Mouse (Mus musculus): ENCODE measurements around the gene Tab1.

Gene Tab1

GRCm38 (mm10) chr15:80163274-80163673, 30.3 kb downstream of the Tab1 start:
- DNase-seq (ENCODE audit: low spot score) = no peak

- no peak for DNase-seq (ENCODE audit: low spot score)
Measured at GRCm38 (mm10) chr15:80163716-80164115, 30.8 kb downstream of the Tab1 start.

- no peak for DNase-seq (ENCODE audit: low spot score)
Measured at GRCm38 (mm10) chr15:80165396-80165795, 32.5 kb downstream of the Tab1 start.

- no peak for DNase-seq (ENCODE audit: low spot score)
Measured at GRCm38 (mm10) chr15:80169484-80169883, 36.6 kb downstream of the Tab1 start.

GRCm38 (mm10) chr15:80170357-80170756, 37.4 kb downstream of the Tab1 start:
- no peak for DNase-seq (ENCODE audit: low spot score)

- DNase-seq (ENCODE audit: low spot score) = no peak
Measured at GRCm38 (mm10) chr15:80171286-80171685, 38.4 kb downstream of the Tab1 start.

GRCm38 (mm10) chr15:80171791-80172190, 38.9 kb downstream of the Tab1 start:
- no peak for DNase-seq (ENCODE audit: low spot score)

- peak; percentile 65 for DNase-seq (ENCODE audit: low spot score)
Measured at GRCm38 (mm10) chr15:80173001-80173771, 40.3 kb downstream of the Tab1 start, which contains the start of gene Mgat3. Gene Mgat3, plus strand, starts transcription at chr15:80173721.

GRCm38 (mm10) chr15:80173781-80174597, 41.1 kb downstream of the Tab1 start:
- DNase-seq (ENCODE audit: low spot score) = peak; percentile 65

- no peak for DNase-seq (ENCODE audit: low spot score)
Measured at GRCm38 (mm10) chr15:80174598-80174875, 41.6 kb downstream of the Tab1 start.

GRCm38 (mm10) chr15:80175316-80175715, 42.4 kb downstream of the Tab1 start:
- no peak for DNase-seq (ENCODE audit: low spot score)

GRCm38 (mm10) chr15:80175756-80176155, 42.8 kb downstream of the Tab1 start:
- no peak for DNase-seq (ENCODE audit: low spot score)

- DNase-seq (ENCODE audit: low spot score) = no peak
Measured at GRCm38 (mm10) chr15:80181561-80181960, 48.6 kb downstream of the Tab1 start.

- DNase-seq (ENCODE audit: low spot score) = no peak
Measured at GRCm38 (mm10) chr15:80182072-80182700, 49.3 kb downstream of the Tab1 start.

- no peak for DNase-seq (ENCODE audit: low spot score)
Measured at GRCm38 (mm10) chr15:80188927-80189326, 56.0 kb downstream of the Tab1 start.

GRCm38 (mm10) chr15:80190075-80190474, 57.1 kb downstream of the Tab1 start:
- no peak for DNase-seq (ENCODE audit: low spot score)

GRCm38 (mm10) chr15:80191585-80192245, 58.8 kb downstream of the Tab1 start:
- no peak for DNase-seq (ENCODE audit: low spot score)

- no peak for DNase-seq (ENCODE audit: low spot score)
Measured at GRCm38 (mm10) chr15:80192246-80192585, 59.3 kb downstream of the Tab1 start.

GRCm38 (mm10) chr15:80192847-80193246, 59.9 kb downstream of the Tab1 start:
- DNase-seq (ENCODE audit: low spot score) = no peak

- DNase-seq (ENCODE audit: low spot score) = no peak
Measured at GRCm38 (mm10) chr15:80199556-80199955, 66.6 kb downstream of the Tab1 start.

GRCm38 (mm10) chr15:80202111-80202775, 69.3 kb downstream of the Tab1 start:
- no peak for DNase-seq (ENCODE audit: low spot score)

GRCm38 (mm10) chr15:80203406-80203805, 70.5 kb downstream of the Tab1 start:
- no peak for DNase-seq (ENCODE audit: low spot score)
